Mouse (Mus musculus) E14TG2a.4 (cell line): ENCODE results near the gene Trim45.

Experiments
- CTCF ChIP-seq: conservative IDR thresholded peaks from 2 replicates; pipeline ENCODE4 v1.5.1; 2014; ENCODE audit warnings: low read length
- NANOG ChIP-seq: IDR thresholded peaks from 2 replicates; pipeline ENCODE4 v1.6.1; 2014; ENCODE audit warnings: borderline replicate concordance, low read length, mixed read lengths
- POU5F1 ChIP-seq: IDR thresholded peaks from 2 replicates; pipeline ENCODE4 v1.6.1; 2014; ENCODE audit warnings: low read length, borderline replicate concordance

- no peak for TF ChIP-seq CTCF
- no peak for TF ChIP-seq POU5F1
- no peak for TF ChIP-seq NANOG
Observed at GRCm38 (mm10) chr3:100877057-100877456, 44.9 kb upstream of the Trim45 start.
